Mouse (Mus musculus) layer of hippocampus, adult 8-10 months (tissue): ENCODE results near the gene Cnot11. TPM values are rescaled to one million over a fixed set of nuclear protein-coding genes. Genes with fewer than 3 reads are reported as not detected.

Experiments used
- DNase-seq, 2 experiments: peaks; one replicate each; pipeline ENCODE4 v3.0.0; 2022; ENCODE audit warnings: low spot score in 2 of 2
- total RNA-seq, 4 experiments: library from RNA; stranded (reverse); gene quantifications; 2 replicates each; pipeline ENCODE4 v1.2.4; 2022

The Cnot11 gene
- total RNA-seq, 4 experiments from 2014 or later: 22.0 to 24.5 (median 22.9) TPM

DNA sequence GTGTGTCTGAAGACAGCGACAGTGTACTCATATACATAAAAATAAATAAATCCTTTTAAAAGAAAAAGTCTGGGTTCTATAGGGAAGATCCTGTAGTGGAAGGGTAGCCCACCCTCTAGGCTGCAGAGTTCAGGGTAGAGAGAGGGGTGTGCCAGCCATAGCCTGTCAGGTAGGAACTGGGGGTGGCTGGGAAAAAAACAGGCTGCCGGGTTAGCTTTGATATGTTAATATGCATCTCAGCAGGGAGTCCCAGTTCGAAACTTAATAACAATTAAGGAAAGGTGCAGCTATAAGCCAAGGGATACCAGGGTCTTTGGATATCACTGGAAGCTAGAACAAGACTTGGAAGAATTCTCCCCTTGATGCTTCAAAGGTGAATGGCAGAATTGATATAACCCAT lies 875 bp upstream of the Cnot11 start:
- no peak for DNase-seq

DNA sequence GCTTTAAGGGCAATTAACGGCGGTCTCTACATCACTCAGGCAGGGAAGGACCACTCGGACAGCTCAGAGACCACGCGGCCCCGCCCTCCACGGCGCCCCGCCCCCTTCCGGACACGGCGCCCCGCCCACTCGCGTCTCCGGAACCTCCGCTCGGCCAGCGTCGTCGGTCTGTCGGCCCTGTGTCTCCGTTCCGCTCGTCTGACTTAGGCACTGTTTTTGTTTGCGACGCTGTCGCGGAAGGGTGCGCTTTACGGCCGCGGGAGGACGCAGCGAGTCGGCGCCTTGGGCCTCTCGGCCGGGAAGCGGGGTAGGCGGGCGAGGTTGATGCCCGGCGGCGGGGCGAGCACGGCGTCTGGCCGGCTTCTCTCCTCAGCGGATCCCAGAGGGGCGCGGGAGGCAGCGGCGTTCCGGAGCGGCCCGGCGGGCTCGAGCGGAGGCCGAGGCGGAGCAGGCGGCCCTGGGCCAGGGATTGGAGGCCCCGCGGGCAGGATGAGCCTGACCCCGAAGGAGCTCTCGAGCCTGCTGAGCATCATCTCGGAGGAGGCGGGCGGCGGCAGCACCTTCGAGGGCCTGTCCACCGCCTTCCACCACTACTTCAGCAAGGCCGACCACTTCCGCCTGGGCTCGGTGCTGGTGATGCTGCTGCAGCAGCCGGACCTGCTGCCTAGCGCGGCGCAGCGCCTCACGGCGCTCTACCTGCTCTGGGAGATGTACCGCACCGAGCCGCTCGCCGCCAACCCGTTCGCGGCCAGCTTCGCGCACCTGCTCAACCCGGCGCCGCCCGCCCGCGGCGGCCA lies 921 bp downstream of the Cnot11 start:
- DNase-seq: peak; percentile 96 to 99

DNA sequence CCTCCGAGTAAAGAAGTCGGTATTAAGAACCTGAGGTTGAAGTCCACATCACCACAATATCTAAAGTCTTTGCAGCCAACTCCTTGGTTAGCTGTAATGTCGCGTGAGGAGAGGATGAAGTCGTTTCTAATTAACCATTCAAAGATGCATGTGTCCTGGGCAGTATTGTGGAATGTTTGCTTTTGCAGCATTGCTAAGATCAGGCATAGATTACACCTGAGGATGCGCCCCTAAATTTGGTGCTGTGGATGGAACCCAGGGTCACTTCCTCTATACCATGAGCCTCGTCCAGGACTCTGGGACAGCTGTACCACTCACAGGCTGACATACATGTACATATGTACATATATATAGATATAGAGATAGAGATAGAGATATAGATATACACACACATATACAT lies 1.9 kb downstream of the Cnot11 start:
- DNase-seq: no peak

DNA sequence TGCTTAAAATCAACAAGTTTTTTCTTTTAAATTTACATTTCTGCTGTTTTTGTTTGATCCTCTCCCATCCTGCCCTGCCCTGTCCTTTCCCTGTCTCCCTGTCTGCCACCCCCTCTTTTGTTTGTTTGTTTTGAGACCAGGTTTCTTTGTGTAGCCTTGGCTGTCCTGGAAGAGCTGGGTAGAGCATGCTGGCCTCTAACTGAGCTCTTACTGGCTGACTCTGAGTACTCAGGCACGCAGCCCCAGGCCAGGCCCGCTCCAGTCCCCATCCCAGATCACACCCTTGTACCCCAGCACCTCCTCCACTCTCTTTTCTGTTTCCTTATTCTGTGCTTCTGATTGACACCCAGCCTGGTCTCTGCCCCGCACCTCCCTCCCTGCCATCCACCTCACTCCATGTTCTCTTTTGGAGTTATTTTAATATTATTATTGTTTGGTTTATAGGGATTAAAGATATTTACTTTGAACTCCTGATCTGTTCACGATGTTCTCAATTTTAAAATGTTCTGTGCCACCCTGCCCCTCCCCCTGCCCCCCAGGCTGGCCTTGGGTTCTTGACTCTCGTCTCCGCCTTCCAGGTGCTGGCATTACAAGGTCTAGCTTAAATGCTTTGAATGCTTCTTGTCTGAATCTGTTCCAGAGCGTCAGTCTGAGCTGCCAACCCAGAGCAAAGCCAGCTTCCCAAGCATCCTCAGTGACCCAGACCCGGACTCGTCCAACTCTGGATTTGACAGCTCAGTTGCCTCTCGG lies 3.0 kb downstream of the Cnot11 start:
- no peak for DNase-seq

DNA sequence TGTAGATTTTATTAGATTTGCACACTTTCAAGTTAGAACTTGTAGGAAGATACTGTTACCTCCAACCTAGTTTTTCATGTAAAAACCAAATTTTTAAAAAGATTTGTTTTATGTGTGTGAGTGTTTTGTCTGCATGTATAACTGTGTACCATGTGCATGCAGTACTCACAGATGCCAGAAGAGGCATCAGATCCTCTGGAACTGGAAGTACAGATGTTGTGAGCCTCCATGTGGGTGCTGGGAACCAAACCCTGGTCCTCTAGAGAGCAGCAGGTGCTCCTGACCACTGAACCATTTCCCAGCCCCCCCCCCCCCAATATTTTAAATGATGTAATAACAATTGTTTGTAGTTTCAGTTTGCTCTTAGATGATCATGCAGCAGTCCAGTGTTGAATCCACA lies 5.8 kb downstream of the Cnot11 start:
- DNase-seq: no peak

DNA sequence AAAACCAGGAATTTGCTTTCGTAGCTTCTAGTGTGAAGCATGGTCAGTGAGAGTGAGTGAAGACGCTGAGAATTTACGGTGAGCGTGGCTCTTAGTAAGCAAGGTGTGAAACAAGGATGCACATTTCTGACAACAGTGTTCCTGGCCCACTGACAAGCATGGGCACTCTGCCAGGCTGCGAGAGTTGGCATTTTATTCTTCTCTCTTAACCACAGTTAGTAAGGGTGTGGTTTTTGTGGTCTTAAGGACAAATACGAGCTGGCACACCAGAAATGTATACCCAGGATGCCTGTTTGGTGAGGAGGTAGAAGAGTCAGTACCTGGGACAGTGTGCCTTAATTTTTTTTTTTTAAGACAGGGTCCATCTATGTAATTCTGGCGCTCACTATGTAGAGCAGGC lies 10.8 kb downstream of the Cnot11 start:
- DNase-seq: no peak

DNA sequence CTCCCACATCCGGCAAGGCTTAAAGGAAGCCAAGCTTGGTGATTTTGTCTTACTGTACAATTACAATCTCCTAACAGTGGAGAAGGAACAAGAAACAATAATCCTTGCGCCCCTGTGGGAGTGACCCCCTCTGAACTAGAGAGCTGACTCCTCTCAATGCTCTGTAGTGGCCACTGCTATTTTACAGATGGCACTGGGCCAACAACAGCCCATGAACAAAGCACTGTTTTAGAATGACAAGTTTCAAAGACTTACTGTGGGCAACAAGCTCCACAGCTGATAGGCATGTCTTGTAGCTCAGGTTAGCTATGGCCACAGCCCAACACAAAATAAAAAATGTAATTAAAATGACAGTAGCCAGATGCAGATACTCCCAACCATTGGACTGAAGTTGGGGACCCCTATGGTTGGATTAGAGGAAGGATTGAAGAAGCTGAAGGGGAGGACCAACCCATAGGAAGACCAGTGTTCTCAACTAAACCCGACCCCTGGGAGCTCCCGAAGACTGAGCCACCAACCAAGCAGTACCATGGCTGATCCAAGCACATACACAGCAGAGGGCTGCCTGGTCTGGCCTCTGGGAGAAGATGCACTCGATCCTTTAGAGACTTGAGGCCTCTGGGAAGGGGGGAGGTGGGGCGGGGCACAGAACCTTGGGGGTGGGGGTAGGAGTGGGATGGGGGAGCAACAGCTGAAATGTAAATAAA lies 11.5 kb downstream of the Cnot11 start:
- no peak for DNase-seq

DNA sequence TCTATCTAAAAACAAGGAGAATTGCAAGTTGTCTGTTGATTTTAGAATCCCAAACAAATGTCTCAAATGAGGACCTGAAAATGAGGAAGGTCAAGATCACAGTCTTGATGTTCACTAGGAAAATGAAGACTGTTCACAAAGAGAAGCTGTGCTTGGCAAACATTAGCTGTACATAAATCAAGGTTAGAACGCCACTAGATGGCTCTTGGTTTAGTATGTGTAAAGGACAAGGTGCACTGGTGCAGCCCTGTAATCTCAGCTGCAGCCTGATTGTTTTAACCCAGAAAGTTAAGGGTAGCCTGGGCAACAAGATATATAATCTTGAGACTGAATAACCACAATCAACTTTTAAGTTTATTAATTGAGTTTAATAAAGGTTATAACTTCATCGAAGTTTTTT lies 12.4 kb downstream of the Cnot11 start:
- no peak for DNase-seq

DNA sequence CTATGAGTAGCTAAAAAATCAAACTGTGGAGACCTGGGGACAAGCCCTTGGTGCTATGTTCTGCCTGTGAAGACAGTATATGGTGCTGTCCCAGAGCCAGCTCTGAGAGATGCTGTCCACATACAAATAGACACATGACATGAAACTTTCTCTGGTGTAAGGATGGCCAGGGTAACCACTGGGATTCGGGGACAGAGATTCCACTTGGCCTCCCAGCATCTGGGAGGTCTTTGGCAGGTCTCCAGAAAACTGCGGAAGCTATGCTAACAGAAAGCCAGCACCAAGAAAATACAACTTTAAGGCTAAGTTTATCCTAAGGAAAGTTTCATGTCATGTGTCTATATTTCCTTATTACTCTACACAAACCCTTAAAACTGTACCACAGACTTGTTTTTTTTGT lies 15.0 kb downstream of the Cnot11 start:
- DNase-seq: no peak

DNA sequence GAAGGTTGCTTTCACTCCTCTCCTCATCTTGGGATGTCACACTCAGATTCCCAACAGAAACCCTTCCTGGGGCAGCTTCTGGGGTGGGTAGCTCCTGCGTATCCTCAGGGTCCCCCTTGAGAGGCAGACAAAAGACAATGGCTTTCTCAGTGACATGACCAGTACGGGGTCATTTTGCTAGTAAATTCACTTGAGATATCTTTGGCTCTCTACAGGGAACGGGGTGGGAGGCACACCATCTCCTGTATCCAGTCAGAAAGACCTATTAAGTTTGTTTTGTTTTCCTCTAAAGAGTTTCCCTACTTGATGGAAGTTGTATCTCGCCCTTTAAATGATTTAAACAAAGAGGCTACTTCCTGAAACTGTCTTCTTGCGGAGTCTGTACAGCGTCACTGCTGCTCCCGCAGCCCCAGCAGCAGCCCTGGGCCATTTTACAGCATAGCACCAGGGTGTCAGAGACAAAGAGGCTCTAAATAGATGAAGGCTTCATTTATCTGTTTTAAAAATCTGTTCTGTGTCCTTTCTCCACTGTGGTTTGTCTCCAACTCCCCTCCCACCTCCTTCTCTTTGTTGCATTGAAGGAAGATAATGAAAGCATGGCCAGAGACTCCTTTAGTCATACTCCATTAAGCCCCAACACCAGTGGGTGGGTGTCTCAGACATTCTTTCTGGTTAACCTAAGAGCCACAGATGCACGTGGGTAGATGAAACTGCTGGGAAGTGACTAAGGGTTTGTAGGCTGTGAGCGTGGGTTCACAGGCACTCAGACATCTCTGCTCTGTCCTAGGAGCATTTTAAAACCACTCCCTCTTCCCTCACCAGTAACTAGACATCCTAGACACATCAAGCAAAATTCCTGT lies 21.0 kb downstream of the Cnot11 start:
- peak; percentile 53 to 73 for DNase-seq

DNA sequence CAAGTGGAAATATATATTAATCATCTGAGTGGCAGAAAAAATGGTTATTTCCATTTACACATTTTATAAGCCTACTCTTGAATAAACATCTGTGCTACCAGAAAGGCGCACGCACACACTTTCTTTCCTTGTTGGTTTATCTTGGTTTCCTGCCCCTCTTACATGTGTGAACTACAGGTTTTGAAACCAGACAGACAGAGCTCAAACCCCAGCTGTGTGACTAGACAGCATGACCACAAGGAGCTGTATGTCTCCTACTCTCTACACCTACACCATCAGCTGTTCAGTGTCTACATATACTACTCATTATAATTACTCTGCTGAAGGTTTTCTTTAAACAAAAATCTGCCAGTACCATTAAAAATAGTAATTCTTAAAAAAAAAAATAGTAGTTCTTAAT lies 24.2 kb downstream of the Cnot11 start:
- no peak for DNase-seq

DNA sequence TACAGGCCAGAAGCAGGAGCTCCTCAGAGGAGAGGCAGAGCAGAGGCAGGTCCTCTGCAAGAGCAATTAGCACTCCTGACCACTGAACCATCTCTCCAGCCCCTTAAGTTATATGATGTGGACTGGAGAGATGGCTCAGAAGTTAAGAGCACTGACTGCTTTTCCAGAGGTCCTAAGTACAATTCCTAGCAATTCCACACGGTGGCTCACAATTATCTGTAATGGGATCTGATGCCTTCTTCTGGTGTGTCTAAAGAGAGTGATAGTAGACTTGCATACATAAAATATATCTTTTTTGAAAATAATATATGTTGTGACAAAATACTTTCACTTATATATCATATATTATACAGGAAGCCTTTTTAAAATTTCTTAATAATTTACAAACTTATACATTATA lies 27.1 kb downstream of the Cnot11 start:
- DNase-seq: no peak

DNA sequence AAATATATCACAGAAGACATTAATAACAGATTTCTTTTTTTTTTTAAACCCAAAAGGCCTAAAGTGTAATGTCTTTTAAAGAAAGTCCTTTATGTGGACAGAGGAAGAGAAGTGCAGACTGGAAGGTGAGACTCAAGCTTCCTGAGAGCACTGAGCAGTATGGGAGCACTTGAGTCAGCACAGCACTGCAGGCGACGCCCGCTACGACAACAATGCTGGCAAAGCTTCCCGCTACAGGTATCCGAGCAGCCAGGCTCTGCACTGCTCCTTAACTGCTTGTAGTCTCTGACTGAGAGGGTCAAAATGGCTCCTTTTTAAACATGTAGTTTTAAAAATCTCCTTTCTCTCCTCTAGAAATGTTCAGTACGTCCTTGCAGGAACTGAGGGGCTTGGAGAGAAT lies 28.4 kb downstream of the Cnot11 start:
- no peak for DNase-seq

DNA sequence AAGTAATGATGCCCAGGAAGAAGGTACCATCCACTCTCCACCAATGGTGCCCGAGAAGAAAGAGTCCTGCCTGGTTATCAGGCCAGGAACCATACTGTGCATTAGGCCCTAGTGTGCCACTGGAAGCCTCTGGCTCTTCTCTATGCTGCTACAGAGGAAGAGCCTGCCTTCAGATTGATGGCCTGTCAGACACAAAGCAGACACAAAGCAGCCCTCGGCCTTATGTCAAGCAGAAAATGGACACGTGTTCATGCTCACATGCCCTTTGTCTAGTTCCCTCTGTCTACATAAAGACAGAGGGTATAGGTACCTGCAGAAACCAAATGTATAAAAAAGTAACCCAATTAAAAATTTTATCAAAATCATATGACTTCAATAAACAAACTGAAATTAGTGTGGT lies 29.8 kb downstream of the Cnot11 start:
- DNase-seq: no peak

DNA sequence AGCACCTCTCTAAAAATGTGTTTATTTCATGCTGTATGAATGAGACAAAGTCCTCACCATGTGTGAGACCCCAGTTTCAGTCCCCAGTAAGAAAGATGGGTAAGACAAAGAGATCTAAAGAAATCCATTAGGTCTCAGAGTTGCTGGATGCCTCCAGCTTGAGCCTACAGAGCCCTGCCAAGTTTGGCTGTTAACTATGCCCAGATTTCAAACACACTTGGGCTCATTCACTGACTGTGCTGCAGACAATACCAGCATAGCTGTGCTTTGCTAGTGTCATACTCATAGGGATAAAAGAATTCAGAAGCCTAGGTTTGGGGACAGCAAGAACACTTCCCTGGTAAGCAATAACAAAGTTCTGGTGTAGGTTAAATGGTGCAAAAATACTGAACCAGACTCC lies 33.3 kb downstream of the Cnot11 start:
- DNase-seq: no peak

DNA sequence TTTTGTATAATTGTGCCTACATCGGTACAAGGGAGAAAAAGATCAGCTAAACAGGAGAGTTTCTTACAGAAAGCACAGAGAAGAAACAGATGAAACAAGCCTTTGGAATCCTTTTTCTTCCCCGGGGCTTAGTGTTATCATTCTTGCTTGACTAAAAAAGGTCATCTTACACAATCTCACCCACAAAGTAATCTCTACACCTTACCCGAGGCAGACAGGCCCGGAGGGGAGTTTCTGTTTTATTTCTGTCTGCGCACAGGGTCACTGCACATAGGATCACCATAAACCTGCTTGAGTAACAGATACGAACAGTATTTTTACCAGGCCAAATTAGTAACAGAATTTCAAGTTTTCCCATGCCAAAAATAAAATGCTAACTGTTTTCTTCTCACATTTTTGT lies 36.9 kb downstream of the Cnot11 start:
- DNase-seq: no peak

DNA sequence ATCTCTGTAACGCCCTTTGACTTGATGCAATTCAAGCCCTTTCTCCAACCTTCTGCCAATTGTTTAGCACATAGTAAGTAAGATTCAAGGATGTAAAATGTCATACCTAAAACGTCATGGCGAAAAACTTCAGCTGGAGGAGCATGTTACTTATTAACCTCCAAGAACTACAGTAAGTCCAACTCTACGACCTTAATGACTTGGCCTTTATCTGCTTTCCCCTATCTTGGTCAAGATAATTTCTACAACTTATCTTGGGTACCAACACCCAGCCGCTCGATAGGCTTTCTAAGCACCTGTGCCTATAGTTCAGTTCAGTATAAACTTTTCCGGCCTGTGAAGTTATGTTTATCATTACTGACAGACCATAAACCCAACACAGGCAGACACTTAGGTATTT lies 39.1 kb downstream of the Cnot11 start:
- DNase-seq: no peak

DNA sequence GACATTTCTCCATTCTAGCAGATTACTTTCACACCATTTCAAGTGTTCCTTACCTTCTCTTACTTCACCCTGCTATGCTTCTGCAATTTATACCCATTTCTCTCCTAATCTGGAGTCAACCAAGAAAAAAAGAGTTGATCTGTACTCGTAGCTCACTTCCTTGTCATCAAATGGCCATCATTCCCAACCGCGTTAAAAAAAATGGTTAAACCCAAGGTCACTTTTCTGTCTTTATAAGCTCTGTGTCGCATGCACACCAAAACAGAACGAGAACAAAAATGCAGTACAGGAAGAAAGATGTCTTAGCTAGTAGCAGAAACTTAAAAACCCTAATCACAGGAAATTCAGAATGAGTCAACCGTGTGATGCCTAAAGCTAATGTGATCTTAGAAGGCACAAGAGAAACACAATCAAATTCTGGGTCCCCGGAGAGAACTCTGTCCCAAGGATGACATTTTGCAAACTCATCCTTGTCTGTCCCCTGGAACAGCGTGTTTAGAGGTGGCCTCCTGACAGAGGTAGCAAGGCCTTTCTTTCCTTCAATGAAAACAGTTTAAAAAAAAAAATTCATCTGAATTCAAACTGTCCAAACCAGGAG lies 41.1 kb downstream of the Cnot11 start:
- DNase-seq: no peak

DNA sequence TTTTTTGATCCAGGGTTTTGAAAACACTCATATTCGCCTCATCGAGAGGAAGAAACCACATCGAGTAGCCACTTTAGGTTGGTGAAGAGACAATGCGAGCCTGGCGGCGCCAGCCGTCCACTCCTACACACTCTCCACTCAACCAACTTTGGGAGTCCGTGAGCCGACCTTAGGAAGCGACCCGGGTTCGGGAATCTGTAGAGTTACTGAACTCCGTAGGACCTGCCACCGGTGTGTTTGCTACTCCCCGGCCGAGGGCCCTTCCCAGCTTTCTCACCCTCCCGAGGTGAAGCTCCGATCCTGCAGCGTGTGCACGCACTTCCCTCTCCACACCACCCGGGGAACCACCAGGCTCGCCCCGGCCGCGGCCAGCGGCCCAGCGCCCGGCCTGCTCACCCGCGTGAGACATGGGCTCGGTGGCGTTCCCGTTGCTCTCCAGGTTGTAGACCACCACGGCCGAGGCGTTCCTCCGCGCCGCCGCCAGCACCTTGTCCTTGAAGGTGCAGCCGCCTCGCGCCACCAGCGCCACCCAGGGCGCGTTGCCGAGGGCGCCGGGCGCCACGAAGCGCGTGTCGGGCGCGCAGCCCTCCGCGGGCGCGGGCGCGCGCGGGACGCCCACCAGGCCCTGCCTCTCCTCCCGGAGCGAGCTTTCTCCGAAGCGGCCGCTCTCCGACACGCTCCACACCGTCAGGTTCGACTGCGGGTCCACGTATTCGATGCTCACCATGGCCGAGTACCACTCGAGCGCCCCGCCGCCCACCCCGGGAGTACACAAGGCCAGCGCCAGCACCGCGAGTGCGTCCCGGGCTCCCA lies 41.8 kb downstream of the Cnot11 start:
- DNase-seq: peak in 1 of 2 experiments; percentile 23

DNA sequence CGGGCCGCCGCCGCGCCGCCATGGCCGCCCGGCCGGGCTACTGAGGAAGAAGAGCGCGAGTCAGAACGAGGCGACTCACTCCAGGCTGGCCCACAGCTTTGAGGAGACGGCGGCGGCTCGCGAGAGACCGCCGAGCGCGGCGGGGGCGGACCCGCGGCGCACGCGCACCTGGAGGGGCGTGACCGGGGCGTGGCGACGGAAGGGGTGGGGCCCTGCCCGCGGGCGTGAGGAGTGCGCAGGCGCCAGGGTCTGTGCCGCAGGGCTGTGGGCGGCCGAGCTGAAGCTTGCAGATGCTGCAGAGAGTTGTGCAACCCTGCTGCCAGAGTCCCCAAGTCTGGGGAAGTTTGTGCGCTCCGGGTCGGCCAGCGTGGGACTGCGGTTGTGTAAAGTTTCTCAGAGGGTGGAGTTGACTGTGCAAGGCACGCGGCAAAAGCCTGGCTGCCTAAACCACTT lies 42.5 kb downstream of the Cnot11 start, which contains the start of gene Rnf149:
Gene Rnf149 (minus strand): TSS at position 153 of the 453 bp plus-strand sequence.
- peak; percentile 91 to 95 for DNase-seq
